Mouse (Mus musculus) kidney, adult 2 months (tissue): ENCODE results near the gene Ttc30a1.

Source experiments
- CTCF ChIP-seq: fragments of 200-500 bp; conservative IDR thresholded peaks from 2 replicates; pipeline ENCODE4 v1.5.1; 2011; ENCODE audit warnings: low read depth, mild to moderate bottlenecking, control low read depth, low read length, moderate library complexity, mixed read lengths; ENCODE audit not compliant: insufficient read depth, insufficient read length
- POLR2A ChIP-seq: fragments of 200-500 bp; IDR thresholded peaks from one replicate; pipeline ENCODE4 v1.6.1; 2011; ENCODE audit warnings: low read depth, low read length, control low read depth

GRCm38 (mm10) chr2:75988378-75988777, 6.6 kb upstream of the Ttc30a1 start:
- TF ChIP-seq CTCF (no peak), POLR2A (no peak)
